Mouse (Mus musculus): ENCODE data around the gene Krtap1-5.

Krtap1-5 gene

DNA sequence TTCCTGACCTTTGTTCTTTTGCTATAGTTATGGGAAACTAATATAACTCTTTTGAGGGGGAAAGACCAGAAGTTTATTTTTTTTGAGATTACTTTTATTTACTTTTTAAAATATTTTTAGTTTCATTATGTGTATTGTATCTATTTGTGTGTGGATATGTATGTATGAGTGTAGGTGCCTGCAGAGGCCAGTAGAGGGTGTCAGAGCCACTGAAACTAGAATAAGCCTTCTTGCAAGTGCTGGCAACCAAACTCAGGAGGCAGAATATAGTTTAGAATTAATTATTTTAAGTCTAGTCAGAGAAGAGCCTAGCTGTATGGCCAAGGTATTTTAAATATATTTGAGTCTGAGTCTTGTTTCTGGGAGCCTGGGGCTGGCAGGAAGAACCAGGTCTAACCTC, 32.9 kb downstream of the Krtap1-5 start:
- DNase-seq (ENCODE audit: low spot score): no peak

DNA sequence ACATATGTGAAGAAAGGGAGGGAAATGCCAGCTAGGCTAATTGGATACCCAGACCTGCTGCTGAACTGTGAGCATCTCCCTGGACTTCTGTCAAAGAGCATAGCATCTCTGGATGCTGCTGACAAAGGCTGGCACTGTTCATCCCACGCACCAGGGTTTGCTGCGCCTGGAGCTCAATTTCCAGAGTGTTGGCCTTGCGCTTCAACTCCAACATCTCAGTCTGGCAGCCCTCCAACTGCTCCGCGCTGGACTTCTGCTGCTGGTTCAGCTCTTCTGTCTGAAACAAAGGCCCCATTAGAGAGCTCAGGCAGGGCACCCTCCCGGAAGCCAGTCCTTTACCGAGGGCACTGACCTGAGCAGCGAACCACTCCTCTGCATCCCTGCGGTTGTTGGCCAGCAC, 41.1 kb downstream of the Krtap1-5 start:
- no peak for DNase-seq (ENCODE audit: low spot score)

Data from lung, postnatal 25 days (tissue).